Mouse (Mus musculus): ENCODE measurements around the gene Hrh2. TPM values are rescaled to one million over a fixed set of nuclear protein-coding genes. Genes with fewer than 3 reads are reported as not detected.

The Hrh2 gene
- polyA plus RNA-seq, 1 experiment from 2014 or later: not detected

DNA sequence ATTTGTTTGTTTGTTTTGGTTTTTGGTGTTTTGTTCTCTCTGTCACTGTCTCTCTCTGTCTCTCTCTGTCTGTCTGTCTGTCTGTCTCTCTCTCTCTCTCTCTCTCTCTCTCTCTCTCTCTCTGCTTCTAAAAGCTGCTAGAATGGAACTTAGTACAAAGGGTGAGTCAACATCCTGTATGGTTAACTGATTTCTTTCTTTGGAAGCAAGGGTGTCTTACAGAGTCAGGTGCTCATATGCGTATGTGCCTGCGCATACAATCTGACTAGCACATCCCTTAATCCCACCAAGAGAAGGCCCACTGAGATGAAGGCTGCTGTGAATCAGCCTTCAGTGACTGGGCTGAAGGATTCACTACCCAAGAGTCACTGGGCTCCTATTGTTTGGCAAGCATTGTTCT lies 18.0 kb upstream of the Hrh2 start:
- Histone ChIP-seq H3K36me3 (ENCODE audit: insufficient read depth, low read length) (no peaks in the 10 kb centered on the region), H3K27me3 (ENCODE audit: insufficient read depth, low read length) (no peaks in the 10 kb centered on the region), H3K9ac (replicated peaks; ENCODE audit: low read length) (no peak overlapping the region), H3K9me3 (ENCODE audit: low read length) (no peaks in the 10 kb centered on the region), H3K27ac (ENCODE audit: low read length) (no peak overlapping the region), H3K4me2 (replicated peaks; ENCODE audit: low read depth, low read length) (no peak overlapping the region), H3K4me3 (ENCODE audit: low read length) (no peak overlapping the region), H3K4me1 (ENCODE audit: insufficient read depth, low read length) (no peaks in the 10 kb centered on the region)
- WGBS: 100% methylated on average over 2 of the region's 2 CpGs
- no peak for ATAC-seq (ENCODE audit: low FRiP score, low TSS enrichment)

DNA sequence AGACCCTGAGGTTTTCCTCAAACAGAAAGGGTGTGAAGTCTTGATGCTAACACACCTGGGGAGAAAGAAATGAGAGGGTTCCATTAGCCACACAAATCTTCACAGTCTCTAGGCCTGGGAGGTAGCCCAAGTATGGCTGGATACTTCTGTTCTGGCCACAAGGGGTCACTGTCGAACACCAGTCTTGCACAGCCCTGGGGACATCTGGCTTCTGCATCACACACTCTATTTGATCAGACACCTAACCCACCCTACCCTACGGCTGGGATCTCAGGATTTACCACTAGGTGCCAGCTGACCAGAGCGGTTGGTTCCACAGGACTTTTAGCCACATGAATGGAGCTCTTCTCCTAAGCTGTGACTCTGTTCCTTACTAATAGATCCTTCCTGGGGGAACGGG lies 17.2 kb upstream of the Hrh2 start:
- H3K27ac ChIP-seq (ENCODE audit: low read length): no peak overlapping the region
- H3K36me3 ChIP-seq (ENCODE audit: insufficient read depth, low read length): no peaks in the 10 kb centered on the region
- H3K27me3 ChIP-seq (ENCODE audit: insufficient read depth, low read length): no peaks in the 10 kb centered on the region
- no peak overlapping the region for H3K4me2 ChIP-seq (replicated peaks; ENCODE audit: low read depth, low read length)
- no peaks in the 10 kb centered on the region for H3K4me1 ChIP-seq (ENCODE audit: insufficient read depth, low read length)
- no peak for ATAC-seq (ENCODE audit: low FRiP score, low TSS enrichment)
- H3K4me3 ChIP-seq (ENCODE audit: low read length): no peak overlapping the region
- 91% methylated on average over 4 of the region's 4 CpGs for WGBS
- H3K9ac ChIP-seq (replicated peaks; ENCODE audit: low read length): no peak overlapping the region
- no peaks in the 10 kb centered on the region for H3K9me3 ChIP-seq (ENCODE audit: low read length)

DNA sequence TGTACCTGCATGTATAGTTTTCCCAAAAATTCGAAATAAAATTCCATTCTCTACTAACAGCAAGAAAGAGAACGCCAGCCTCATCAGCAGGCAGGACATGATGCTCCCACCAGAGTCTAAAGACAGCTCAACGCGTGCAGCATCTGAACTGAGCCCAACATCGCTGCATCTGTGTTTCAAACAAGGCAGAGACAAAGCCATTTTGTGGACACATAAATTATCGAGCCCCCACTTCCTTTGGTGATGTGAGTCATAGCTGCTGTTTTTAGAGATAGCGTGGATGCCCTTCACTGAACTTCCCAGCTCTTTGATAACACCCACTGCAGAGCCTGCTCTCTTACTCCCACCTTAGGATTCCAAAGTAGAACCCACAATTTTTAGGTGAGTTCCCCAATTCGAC lies 16.5 kb upstream of the Hrh2 start:
- no peak overlapping the region for H3K9ac ChIP-seq (replicated peaks; ENCODE audit: low read length)
- no peak for ATAC-seq (ENCODE audit: low FRiP score, low TSS enrichment)
- no peaks in the 10 kb centered on the region for H3K4me1 ChIP-seq (ENCODE audit: insufficient read depth, low read length)
- no peak overlapping the region for H3K4me3 ChIP-seq (ENCODE audit: low read length)
- no peaks in the 10 kb centered on the region for H3K9me3 ChIP-seq (ENCODE audit: low read length)
- H3K27me3 ChIP-seq (ENCODE audit: insufficient read depth, low read length): no peaks in the 10 kb centered on the region
- H3K36me3 ChIP-seq (ENCODE audit: insufficient read depth, low read length): no peaks in the 10 kb centered on the region
- 83% methylated on average over 8 of the region's 8 CpGs for WGBS
- no peak overlapping the region for H3K4me2 ChIP-seq (replicated peaks; ENCODE audit: low read depth, low read length)
- H3K27ac ChIP-seq (ENCODE audit: low read length): no peak overlapping the region

DNA sequence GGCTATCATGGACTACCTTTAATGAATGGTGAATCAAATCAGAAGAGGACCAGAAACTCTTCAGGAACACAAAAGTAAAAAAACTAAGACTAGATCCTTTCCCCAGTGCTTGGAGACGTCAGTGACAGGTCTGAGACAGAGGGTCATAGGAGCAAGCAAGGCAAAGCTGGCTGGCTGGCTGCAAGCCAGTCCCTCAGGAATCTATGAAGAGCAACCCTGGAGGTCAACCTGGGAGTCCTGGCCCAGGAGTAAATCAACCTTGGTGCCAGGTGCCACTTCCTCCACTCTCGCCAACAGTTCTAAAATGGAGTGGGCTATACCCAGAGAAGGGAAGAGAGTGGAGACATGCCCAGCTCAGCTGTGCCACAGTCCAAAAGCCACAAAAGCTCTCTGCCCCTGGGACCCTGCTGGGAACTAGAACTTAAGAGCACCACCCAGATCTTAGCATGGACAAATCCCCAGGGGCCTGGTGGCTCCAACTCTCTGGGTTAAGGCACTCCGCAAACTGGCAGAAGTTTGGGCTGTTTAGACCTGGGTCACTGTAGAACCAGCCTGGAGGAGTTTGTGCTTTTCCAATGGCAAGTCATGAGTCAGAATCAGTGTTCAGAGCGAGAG lies 15.4 kb upstream of the Hrh2 start:
- no peaks in the 10 kb centered on the region for H3K36me3 ChIP-seq (ENCODE audit: insufficient read depth, low read length)
- no peak for ATAC-seq (ENCODE audit: low FRiP score, low TSS enrichment)
- H3K4me1 ChIP-seq (ENCODE audit: insufficient read depth, low read length): no peaks in the 10 kb centered on the region
- 68% methylated on average over 4 of the region's 4 CpGs for WGBS
- H3K27ac ChIP-seq (ENCODE audit: low read length): no peak overlapping the region
- H3K4me3 ChIP-seq (ENCODE audit: low read length): no peak overlapping the region
- H3K4me2 ChIP-seq (replicated peaks; ENCODE audit: low read depth, low read length): no peak overlapping the region
- no peaks in the 10 kb centered on the region for H3K27me3 ChIP-seq (ENCODE audit: insufficient read depth, low read length)
- H3K9ac ChIP-seq (replicated peaks; ENCODE audit: low read length): no peak overlapping the region
- no peaks in the 10 kb centered on the region for H3K9me3 ChIP-seq (ENCODE audit: low read length)

DNA sequence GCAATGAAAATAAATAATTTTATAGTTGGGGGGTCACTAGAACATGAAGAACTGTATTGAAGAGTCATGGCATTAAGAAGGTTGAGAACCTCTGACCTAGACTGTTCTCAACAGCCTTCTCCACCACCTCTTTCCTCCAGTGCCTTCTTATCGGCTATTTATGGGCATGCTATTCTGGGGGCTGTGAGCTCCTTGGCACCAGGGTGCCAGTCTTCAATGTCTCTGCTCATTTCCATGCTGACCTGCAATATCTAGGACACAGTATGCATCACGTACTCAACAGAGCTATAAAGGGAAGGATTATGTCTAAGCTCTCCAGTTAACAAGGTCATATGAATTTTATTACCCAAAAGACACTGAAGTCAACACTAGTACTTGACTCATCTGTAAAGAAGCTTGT lies 14.6 kb upstream of the Hrh2 start:
- WGBS: 76% methylated on average over 2 of the region's 2 CpGs
- no peak overlapping the region for H3K4me2 ChIP-seq (replicated peaks; ENCODE audit: low read depth, low read length)

GRCm38 (mm10) chr13:54178647-54179046 lies 13.3 kb upstream of the Hrh2 start:
- 67% methylated on average over 5 of the region's 5 CpGs for WGBS
- no peak overlapping the region for H3K4me2 ChIP-seq (replicated peaks; ENCODE audit: low read depth, low read length)
- H3K4me3 ChIP-seq (ENCODE audit: low read length): no peak overlapping the region
- H3K36me3 ChIP-seq (ENCODE audit: insufficient read depth, low read length): no peaks in the 10 kb centered on the region
- H3K27me3 ChIP-seq (ENCODE audit: insufficient read depth, low read length): no peaks in the 10 kb centered on the region
- H3K9ac ChIP-seq (replicated peaks; ENCODE audit: low read length): no peak overlapping the region
- no peak overlapping the region for H3K27ac ChIP-seq (ENCODE audit: low read length)
- no peaks in the 10 kb centered on the region for H3K4me1 ChIP-seq (ENCODE audit: insufficient read depth, low read length)
- no peaks in the 10 kb centered on the region for H3K9me3 ChIP-seq (ENCODE audit: low read length)
- no peak for ATAC-seq (ENCODE audit: low FRiP score, low TSS enrichment)

More for the DNA sequence above, 14.6 kb upstream of the Hrh2 start:
- H3K4me3 ChIP-seq (ENCODE audit: low read length): no peak overlapping the region
- no peaks in the 10 kb centered on the region for H3K27me3 ChIP-seq (ENCODE audit: insufficient read depth, low read length)
- no peaks in the 10 kb centered on the region for H3K4me1 ChIP-seq (ENCODE audit: insufficient read depth, low read length)
- no peaks in the 10 kb centered on the region for H3K36me3 ChIP-seq (ENCODE audit: insufficient read depth, low read length)
- H3K9ac ChIP-seq (replicated peaks; ENCODE audit: low read length): no peak overlapping the region
- H3K9me3 ChIP-seq (ENCODE audit: low read length): no peaks in the 10 kb centered on the region
- ATAC-seq (ENCODE audit: low FRiP score, low TSS enrichment): no peak
- no peak overlapping the region for H3K27ac ChIP-seq (ENCODE audit: low read length)

- Histone ChIP-seq H3K9me3 (ENCODE audit: low read length) (no peaks in the 10 kb centered on the region), H3K4me2 (replicated peaks; ENCODE audit: low read depth, low read length) (no peak overlapping the region), H3K27ac (ENCODE audit: low read length) (no peak overlapping the region), H3K4me3 (ENCODE audit: low read length) (no peak overlapping the region), H3K4me1 (ENCODE audit: insufficient read depth, low read length) (no peaks in the 10 kb centered on the region), H3K9ac (replicated peaks; ENCODE audit: low read length) (no peak overlapping the region), H3K27me3 (ENCODE audit: insufficient read depth, low read length) (no peaks in the 10 kb centered on the region), H3K36me3 (ENCODE audit: insufficient read depth, low read length) (no peaks in the 10 kb centered on the region)
- 85% methylated on average over 3 of the region's 3 CpGs for WGBS
- ATAC-seq (ENCODE audit: low FRiP score, low TSS enrichment): no peak
Observed at GRCm38 (mm10) chr13:54179971-54180370, 12.0 kb upstream of the Hrh2 start.

DNA sequence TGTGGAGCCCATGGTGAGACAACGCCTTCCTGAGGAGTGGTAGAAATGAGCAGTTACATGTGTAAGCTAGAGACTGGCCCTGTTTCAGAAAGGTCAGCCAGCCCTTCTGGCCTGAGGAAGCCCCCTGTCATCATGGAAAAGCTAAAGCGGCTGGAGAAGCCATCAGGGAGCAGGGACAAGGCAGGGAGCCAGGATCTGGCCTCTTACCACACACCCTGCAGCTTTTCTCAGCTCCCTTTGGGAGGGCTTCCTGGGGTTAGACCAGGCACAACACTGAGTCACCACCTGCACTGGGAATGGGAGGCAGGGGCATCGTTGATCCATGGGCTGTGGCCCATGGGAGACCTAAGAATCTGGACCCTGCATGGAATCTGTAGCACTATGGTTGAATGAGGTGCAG lies 11.5 kb upstream of the Hrh2 start:
- ATAC-seq (ENCODE audit: low FRiP score, low TSS enrichment): no peak
- no peak overlapping the region for H3K4me2 ChIP-seq (replicated peaks; ENCODE audit: low read depth, low read length)
- no peaks in the 10 kb centered on the region for H3K27me3 ChIP-seq (ENCODE audit: insufficient read depth, low read length)
- no peaks in the 10 kb centered on the region for H3K4me1 ChIP-seq (ENCODE audit: insufficient read depth, low read length)
- 42% methylated on average over 3 of the region's 3 CpGs for WGBS
- H3K9me3 ChIP-seq (ENCODE audit: low read length): no peaks in the 10 kb centered on the region
- no peak overlapping the region for H3K27ac ChIP-seq (ENCODE audit: low read length)
- no peak overlapping the region for H3K9ac ChIP-seq (replicated peaks; ENCODE audit: low read length)
- no peaks in the 10 kb centered on the region for H3K36me3 ChIP-seq (ENCODE audit: insufficient read depth, low read length)
- H3K4me3 ChIP-seq (ENCODE audit: low read length): no peak overlapping the region

GRCm38 (mm10) chr13:54181318-54181717 lies 10.6 kb upstream of the Hrh2 start:
- no peaks in the 10 kb centered on the region for H3K4me1 ChIP-seq (ENCODE audit: insufficient read depth, low read length)

DNA sequence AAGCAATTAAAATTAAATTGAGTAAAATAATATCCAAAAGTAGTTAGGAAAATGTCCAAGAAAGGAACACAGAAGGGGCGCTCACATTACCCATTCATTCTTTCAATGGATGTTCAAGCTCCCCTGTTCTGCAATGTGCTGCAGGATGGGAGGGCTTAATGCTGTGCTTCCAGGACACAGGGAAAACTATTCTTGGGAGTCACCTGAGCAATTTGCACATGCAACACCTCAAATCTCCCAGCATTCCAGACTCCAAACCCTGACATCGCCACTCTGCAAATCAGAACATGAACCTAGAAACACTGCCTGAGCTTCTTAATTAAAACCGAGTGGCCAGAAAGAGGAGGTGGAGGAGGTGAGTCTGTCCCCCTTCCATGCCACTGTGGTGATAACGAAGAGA lies 10.0 kb upstream of the Hrh2 start:
- no peaks in the 10 kb centered on the region for H3K36me3 ChIP-seq (ENCODE audit: insufficient read depth, low read length)
- H3K4me1 ChIP-seq (ENCODE audit: insufficient read depth, low read length): no peaks in the 10 kb centered on the region
- 89% methylated on average over 4 of the region's 4 CpGs for WGBS
- no peak overlapping the region for H3K4me2 ChIP-seq (replicated peaks; ENCODE audit: low read depth, low read length)
- no peak overlapping the region for H3K4me3 ChIP-seq (ENCODE audit: low read length)
- H3K27ac ChIP-seq (ENCODE audit: low read length): no peak overlapping the region
- no peak overlapping the region for H3K9ac ChIP-seq (replicated peaks; ENCODE audit: low read length)
- no peaks in the 10 kb centered on the region for H3K9me3 ChIP-seq (ENCODE audit: low read length)
- no peaks in the 10 kb centered on the region for H3K27me3 ChIP-seq (ENCODE audit: insufficient read depth, low read length)
- ATAC-seq (ENCODE audit: low FRiP score, low TSS enrichment): no peak

More at GRCm38 (mm10) chr13:54181318-54181717, 10.6 kb upstream of the Hrh2 start:
- H3K27ac ChIP-seq (ENCODE audit: low read length): no peak overlapping the region
- ATAC-seq (ENCODE audit: low FRiP score, low TSS enrichment): no peak
- H3K9ac ChIP-seq (replicated peaks; ENCODE audit: low read length): no peak overlapping the region
- no peak overlapping the region for H3K4me2 ChIP-seq (replicated peaks; ENCODE audit: low read depth, low read length)
- no peaks in the 10 kb centered on the region for H3K36me3 ChIP-seq (ENCODE audit: insufficient read depth, low read length)
- no peaks in the 10 kb centered on the region for H3K9me3 ChIP-seq (ENCODE audit: low read length)
- H3K27me3 ChIP-seq (ENCODE audit: insufficient read depth, low read length): no peaks in the 10 kb centered on the region
- no peak overlapping the region for H3K4me3 ChIP-seq (ENCODE audit: low read length)
- WGBS: 89% methylated on average over 6 of the region's 6 CpGs

Data from kidney, embryonic 16.5 days (tissue).